Mouse (Mus musculus) kidney, adult 2 months (tissue): Measurements from ENCODE around the gene Rin3. TPM values are rescaled to one million over a fixed set of nuclear protein-coding genes. Genes with fewer than 3 reads are reported as not detected.

Source experiments
- DNase-seq: peaks from one replicate; pipeline ENCODE4 v3.0.0; 2021
- H3K27ac ChIP-seq: fragments of 200-500 bp; 2 replicates; pipeline ENCODE4 v1.5.1; 2012; ENCODE audit warnings: low read depth, low read length, control low read depth, inconsistent platforms; ENCODE audit not compliant: insufficient read depth
- H3K27me3 ChIP-seq: fragments of 200-500 bp; replicated peaks from 2 replicates; pipeline ENCODE4 v1.6.1; 2012; ENCODE audit warnings: mild to moderate bottlenecking, moderate library complexity, low read length, inconsistent platforms; ENCODE audit not compliant: control insufficient read depth, insufficient read depth
- H3K36me3 ChIP-seq: fragments of 200-500 bp; 2 replicates; pipeline ENCODE4 v1.6.1; 2012; ENCODE audit warnings: mild to moderate bottlenecking, moderate library complexity, low read length, inconsistent platforms; ENCODE audit not compliant: control insufficient read depth, insufficient read depth
- H3K4me1 ChIP-seq: fragments of 200-500 bp; 2 replicates; pipeline ENCODE4 v1.6.1; 2011; ENCODE audit warnings: low read length; ENCODE audit not compliant: control insufficient read depth, insufficient read depth
- H3K4me3 ChIP-seq: fragments of 200-500 bp; 2 replicates; pipeline ENCODE4 v1.5.1; 2011; ENCODE audit warnings: mild to moderate bottlenecking, low read depth, low read length, control low read depth; ENCODE audit not compliant: insufficient read depth
- CTCF ChIP-seq: fragments of 200-500 bp; conservative IDR thresholded peaks from 2 replicates; pipeline ENCODE4 v1.5.1; 2011; ENCODE audit warnings: low read depth, mild to moderate bottlenecking, control low read depth, low read length, moderate library complexity, mixed read lengths; ENCODE audit not compliant: insufficient read depth, insufficient read length
- POLR2A ChIP-seq: fragments of 200-500 bp; IDR thresholded peaks from one replicate; pipeline ENCODE4 v1.6.1; 2011; ENCODE audit warnings: low read depth, low read length, control low read depth
- WGBS: fragments of 180-500 bp; shearing (Covaris S2); methylation state at CpG from one replicate; pipeline ENCODE4 v1.1.7; 2018; 5-methylcytosine and 5-hydroxymethylcytosine counted together
- polyA plus RNA-seq: library from polyadenylated mRNA; depleted of rRNA; stranded (reverse); fragments of >200 nt; gene quantifications from 2 replicates; pipeline ENCODE4 v1.2.3, GENCODE M21; 2012

The Rin3 gene
- polyA plus RNA-seq, 1 experiment: 15.4 TPM

DNA sequence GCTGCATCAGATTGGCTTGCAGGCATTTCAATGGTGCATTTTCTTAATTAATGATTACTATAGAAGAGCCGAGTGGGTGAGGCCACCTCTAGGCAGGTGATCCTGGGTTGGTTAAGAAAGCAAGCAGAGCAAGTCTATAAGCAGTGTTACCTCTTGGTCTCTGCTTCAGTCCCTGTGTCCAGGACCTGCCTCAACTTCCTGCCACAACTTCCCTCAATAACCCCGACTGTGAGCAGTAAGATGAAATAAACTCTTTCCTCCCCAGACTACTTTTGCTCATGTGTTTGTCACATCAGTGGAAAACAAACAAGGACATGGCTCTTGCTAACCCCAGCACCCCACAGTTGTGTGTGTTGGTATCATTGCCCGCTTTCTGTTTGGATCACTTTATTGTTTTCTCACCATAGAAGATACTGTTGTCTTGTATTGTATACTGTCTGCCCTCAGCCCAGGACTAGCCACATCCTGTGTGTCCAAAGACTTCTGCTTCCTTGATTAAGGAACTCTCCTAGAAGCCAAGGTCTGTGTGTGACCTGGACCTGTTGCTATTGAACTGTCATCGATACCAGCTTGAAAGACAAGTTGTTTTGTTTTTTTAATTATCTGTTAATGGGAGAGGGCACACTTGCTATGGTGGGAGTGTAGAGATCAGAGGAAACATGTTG is 38.3 kb downstream of the Rin3 start:
- Histone ChIP-seq H3K4me3 (no peak overlapping the region), H3K4me1 (peaks cover 21% of the 10 kb centered on the region), H3K27ac (no peak overlapping the region), H3K36me3 (no peaks in the 10 kb centered on the region), H3K27me3 (no peaks in the 10 kb centered on the region)
- WGBS: 56% methylated on average over 4 of the region's 4 CpGs
- TF ChIP-seq CTCF (no peak), POLR2A (no peak)
- DNase-seq: no peak

DNA sequence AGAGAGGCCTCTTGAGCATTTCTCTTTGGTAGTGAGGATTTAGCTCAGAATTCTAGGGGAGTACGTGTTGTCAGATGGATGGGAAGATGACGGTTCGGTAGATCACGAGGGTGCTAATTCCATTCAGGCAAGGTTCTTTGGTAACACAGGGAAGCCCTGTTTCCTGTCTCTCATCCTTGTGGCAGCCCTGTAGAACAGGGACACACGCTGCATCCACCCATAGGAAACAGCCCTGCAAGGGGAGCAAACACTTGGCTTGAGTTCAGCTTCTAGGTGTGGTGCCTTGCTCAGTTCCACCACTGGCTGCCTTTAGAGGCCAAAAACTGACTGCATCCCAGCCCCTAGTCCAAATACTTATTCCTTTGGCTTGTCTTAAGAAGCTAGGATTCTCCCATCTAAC is 39.0 kb downstream of the Rin3 start:
- no peak overlapping the region for H3K27ac ChIP-seq
- WGBS: 74% methylated on average over 5 of the region's 5 CpGs
- peaks cover 21% of the 10 kb centered on the region for H3K4me1 ChIP-seq
- peak; percentile 77 for DNase-seq
- no peaks in the 10 kb centered on the region for H3K27me3 ChIP-seq
- TF ChIP-seq POLR2A (no peak), CTCF (no peak)
- no peaks in the 10 kb centered on the region for H3K36me3 ChIP-seq
- H3K4me3 ChIP-seq: no peak overlapping the region

DNA sequence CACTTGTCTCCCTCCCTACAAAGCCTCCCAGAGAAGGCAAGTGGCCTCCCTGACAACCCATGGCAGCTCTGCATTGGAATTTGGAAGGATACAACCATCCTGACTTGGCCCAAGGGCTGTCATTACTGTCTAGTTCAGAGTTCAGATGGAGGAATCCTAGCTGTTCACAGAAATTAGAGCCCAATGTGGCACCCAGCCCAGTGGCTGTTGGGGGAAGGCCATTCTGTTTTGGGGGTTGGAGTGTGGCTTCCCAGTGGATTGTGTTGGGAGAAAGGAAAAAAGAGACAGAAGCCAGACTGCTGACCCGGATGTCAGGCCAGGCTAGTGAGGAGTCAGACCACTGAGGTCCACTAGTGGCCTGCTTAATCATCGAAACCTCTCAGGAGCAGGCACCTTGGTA is 40.5 kb downstream of the Rin3 start:
- H3K4me3 ChIP-seq: no peak overlapping the region
- H3K27me3 ChIP-seq: no peaks in the 10 kb centered on the region
- 80% methylated on average over 2 of the region's 2 CpGs for WGBS
- H3K27ac ChIP-seq: 0 out of 2 replicates have a peak overlapping the region, but pooled peaks have one; percentile 6
- no peaks in the 10 kb centered on the region; the same call in 1 of the 2 replicates for H3K36me3 ChIP-seq
- no peak for TF ChIP-seq POLR2A
- TF ChIP-seq CTCF: no peak
- peak; percentile 64 for DNase-seq
- H3K4me1 ChIP-seq: peaks cover 25% of the 10 kb centered on the region

DNA sequence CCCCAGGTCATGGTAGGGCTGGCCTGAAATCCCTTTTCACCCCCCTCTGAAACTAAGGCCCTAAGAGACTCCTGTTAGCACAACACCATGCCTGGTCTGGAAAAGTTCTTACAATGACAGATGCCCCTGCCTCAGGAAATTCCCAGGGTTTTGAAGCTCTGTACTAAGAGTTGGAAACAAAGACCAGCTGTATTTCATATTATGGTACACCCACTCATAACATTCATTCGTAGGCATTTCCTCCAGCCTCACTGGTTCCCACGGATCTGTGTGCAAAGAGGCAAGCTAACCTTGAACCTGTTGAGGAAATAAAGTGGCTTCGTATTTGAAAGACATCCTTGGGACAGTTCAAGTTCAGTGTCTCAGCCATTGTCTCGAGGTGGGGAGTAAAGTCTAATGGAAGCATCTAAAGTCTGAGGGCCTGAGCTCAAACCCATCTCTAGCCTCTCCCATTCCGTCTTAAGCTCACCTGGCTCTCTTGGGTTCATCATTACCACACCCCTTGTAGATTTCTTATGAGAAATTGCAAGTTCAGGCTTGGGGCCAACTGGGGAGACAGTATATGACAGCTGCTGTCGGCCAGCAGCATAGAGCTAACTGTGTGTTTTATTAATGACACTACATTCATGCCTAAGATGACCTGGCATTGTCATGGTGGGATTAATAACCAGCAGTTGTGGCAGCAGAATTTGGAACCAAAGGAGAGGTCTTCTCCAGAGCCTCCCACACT is 41.5 kb downstream of the Rin3 start:
- Histone ChIP-seq H3K4me1 (peaks cover 20% of the 10 kb centered on the region), H3K36me3 (no peaks in the 10 kb centered on the region; the same call in 1 of the 2 replicates), H3K27ac (no peak overlapping the region), H3K4me3 (no peak overlapping the region), H3K27me3 (no peaks in the 10 kb centered on the region)
- DNase-seq: no peak
- TF ChIP-seq CTCF (no peak), POLR2A (no peak)
- WGBS: 66% methylated on average over 6 of the region's 6 CpGs

DNA sequence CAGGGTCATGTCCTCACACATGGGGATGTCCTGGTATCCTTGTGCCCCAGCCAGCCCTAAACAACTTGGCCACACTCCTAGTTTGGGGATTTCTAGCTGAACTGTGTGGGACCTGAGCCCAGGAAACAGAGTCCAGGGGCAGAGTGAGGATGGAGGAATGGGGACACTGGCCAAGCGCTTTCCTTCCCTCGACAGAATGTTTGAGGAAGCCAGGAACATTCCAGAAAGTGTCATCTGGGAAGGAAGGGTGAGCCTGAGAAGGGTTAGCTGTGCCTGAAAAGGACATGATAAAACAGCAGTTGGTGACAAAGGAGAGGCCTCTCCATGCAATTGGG is 42.0 kb downstream of the Rin3 start:
- Histone ChIP-seq H3K4me1 (peaks cover 19% of the 10 kb centered on the region), H3K27ac (no peak overlapping the region), H3K4me3 (no peak overlapping the region), H3K27me3 (no peaks in the 10 kb centered on the region), H3K36me3 (no peaks in the 10 kb centered on the region; the same call in 1 of the 2 replicates)
- TF ChIP-seq CTCF: no peak
- TF ChIP-seq POLR2A: no peak
- peak; percentile 49 for DNase-seq
- WGBS: 43% methylated on average over 2 of the region's 2 CpGs

DNA sequence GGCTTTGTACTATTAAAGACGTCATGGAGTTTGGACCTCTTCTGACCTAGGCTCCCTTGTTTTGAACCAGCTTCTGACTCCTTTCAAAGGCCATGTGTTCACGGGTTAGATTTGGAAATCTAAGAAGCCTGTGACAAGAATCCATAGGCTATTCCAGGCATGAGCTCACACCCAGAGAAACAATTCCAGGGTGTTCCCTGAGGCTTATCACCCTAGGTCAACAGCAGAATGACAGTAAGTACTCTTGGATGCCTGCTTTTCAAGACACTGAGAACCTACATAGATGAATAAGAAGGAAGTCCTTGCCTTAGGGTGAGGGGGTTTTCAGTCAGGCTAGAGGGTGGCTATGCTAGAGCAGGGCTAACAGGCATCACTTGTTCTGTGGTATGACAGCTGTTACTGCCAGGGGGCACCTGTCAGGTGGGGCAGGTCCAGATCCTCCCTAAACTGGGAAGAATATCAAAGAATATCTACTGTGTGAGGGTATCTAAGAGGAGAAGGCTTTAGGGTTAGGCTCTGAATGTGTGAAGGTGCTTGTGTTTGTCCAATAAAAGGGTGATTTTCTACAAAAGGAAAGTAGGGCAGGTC is 44.0 kb downstream of the Rin3 start:
- no peak overlapping the region for H3K27ac ChIP-seq
- DNase-seq: no peak
- H3K4me1 ChIP-seq: peaks cover 4% of the 10 kb centered on the region; the same call in 1 of the 2 replicates
- no peaks in the 10 kb centered on the region; the same call in 1 of the 2 replicates for H3K36me3 ChIP-seq
- no peaks in the 10 kb centered on the region for H3K27me3 ChIP-seq
- TF ChIP-seq POLR2A (no peak), CTCF (no peak)
- WGBS: 82% methylated on average over 2 of the region's 2 CpGs
- H3K4me3 ChIP-seq: no peak overlapping the region

DNA sequence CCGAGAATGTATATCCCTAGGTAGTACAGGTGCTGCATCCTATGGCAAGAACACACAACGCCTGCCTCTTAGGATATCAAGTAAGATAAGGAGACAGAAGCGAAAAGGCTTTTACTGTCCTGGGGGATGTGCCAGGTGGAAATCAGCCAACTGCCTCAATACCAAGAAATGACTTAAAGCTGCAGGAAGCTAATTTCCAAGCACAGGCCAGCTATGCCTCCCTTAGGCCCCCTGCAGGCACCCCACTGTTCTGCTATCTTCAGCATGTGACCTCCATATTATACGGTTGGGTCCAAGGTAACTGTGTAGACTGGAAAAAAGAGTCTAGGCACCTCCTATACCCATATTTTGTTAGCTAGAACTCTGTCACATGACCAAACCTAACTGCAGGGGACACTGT is 44.7 kb downstream of the Rin3 start:
- TF ChIP-seq CTCF (no peak), POLR2A (no peak)
- no peak overlapping the region for H3K27ac ChIP-seq
- peak; percentile 58 for DNase-seq
- no peak overlapping the region for H3K4me3 ChIP-seq
- peaks cover 4% of the 10 kb centered on the region; the same call in 1 of the 2 replicates for H3K4me1 ChIP-seq
- H3K36me3 ChIP-seq: no peaks in the 10 kb centered on the region; the same call in 1 of the 2 replicates
- WGBS: 56% methylated on average over 4 of the region's 4 CpGs
- H3K27me3 ChIP-seq: no peaks in the 10 kb centered on the region
